Mouse (Mus musculus) gastrocnemius, adult 8-10 months (tissue): ENCODE measurements around the gene Vps72. TPM values are rescaled to one million over a fixed set of nuclear protein-coding genes. Genes with fewer than 3 reads are reported as not detected.

Experiments used
- DNase-seq, 2 experiments: peaks; one replicate each; pipeline ENCODE4 v3.0.0; 2022; ENCODE audit warnings: low spot score in 2 of 2
- microRNA-seq: library from miRNA; unstranded; fragments of <30 nt; microRNA quantifications from one replicate; pipeline ENCODE4 v1.2.0, GENCODE M21; 2022
- total RNA-seq, 4 experiments: library from RNA; stranded (reverse); gene quantifications; 2 replicates each; pipeline ENCODE4 v1.2.4; 2022

Gene Vps72
- total RNA-seq, 4 experiments from 2014 or later, result 51.9 to 96.7 (median 73.1) TPM

GRCm38 (mm10) chr3:95164840-95165239, 54.0 kb downstream of the Vps72 start:
- no peak for DNase-seq

- DNase-seq, result no peak
These were observed 59.2 kb downstream of the Vps72 start for GRCm38 (mm10) chr3:95169996-95170395.

DNA sequence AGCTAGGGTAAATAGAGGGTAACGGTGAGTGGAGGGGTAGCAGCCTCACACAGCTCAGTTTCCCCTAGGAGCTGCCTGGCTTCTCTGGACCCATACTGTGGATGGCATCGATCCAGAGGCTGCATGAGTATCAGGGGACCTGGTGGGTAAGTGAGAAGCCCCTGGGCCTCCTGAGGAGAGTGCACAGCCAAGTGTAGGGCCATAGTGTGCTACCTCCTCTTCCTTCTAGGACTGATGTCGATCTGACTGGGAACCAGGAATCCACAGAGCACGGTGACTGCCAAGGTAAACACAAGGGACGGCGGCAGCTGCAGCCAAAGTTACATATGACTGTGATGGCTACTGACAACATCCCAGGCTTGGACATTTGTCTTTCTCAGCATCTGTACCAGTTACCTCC, 60.3 kb downstream of the Vps72 start:
- DNase-seq, result no peak

Small RNAs within 50 kb of the gene (microRNA-seq; reads per million reads assigned to microRNA genes)
- gene Mir8099-1, result not detected

Other genes starting within 250 kb of the Vps72 start
- gene Psmb4, start 224.1 kb upstream of the Vps72 start, total RNA-seq, result 100 to 1,000 TPM; 206 to 227 (median 221) TPM
- 10 to 100 TPM; 10.2 to 21.5 (median 17.0) TPM for gene Selenbp1, start 178.0 kb upstream of the Vps72 start, total RNA-seq
- gene Rfx5, start 156.9 kb upstream of the Vps72 start, total RNA-seq, result 1 to 10 TPM; 4.5 to 8.4 (median 6.1) TPM
- gene Pi4kb, start 136.3 kb upstream of the Vps72 start, total RNA-seq, result 10 to 100 TPM; 16.7 to 22.2 (median 20.2) TPM
- 10 to 100 TPM; 14.2 to 18.8 (median 16.3) TPM for gene Zfp687, start 95.6 kb upstream of the Vps72 start, total RNA-seq
- 100 to 1,000 TPM; 191 to 247 (median 221) TPM for gene Psmd4, start 68.4 kb upstream of the Vps72 start, total RNA-seq
- 10 to 100 TPM; 21.9 to 27.6 (median 24.7) TPM for gene Pip5k1a, start 4.1 kb upstream of the Vps72 start, total RNA-seq
- gene Tmod4, start 13.5 kb downstream of the Vps72 start, total RNA-seq, result 100 to 1,000 TPM; 688 to 884 (median 752) TPM
- gene Scnm1, start 23.0 kb downstream of the Vps72 start, total RNA-seq, result 10 to 100 TPM; 24.9 to 37.2 (median 33.4) TPM
- 1 to 10 TPM; 6.3 to 8.2 (median 7.3) TPM for gene Lysmd1, start 23.1 kb downstream of the Vps72 start, total RNA-seq
- under 1 TPM; 0.25 to 0.35 (median 0.29) TPM for gene Tnfaip8l2, start 31.3 kb downstream of the Vps72 start, total RNA-seq
- gene Sema6c, start 49.4 kb downstream of the Vps72 start, total RNA-seq, result 10 to 100 TPM; 67.3 to 91.3 (median 87.4) TPM
- gene Gabpb2, start 106.9 kb downstream of the Vps72 start, total RNA-seq, result 1 to 10 TPM; 7.2 to 9.1 (median 7.6) TPM
- gene Cdc42se1, start 117.7 kb downstream of the Vps72 start, total RNA-seq, result 10 to 100 TPM; 13.7 to 18.3 (median 15.0) TPM
- gene Mllt11, start 121.1 kb downstream of the Vps72 start, total RNA-seq, result 100 to 1,000 TPM in 1 of 4 experiments, 10 to 100 TPM in 3; 69.6 to 108 (median 87.4) TPM
- not detected for gene Gm128, start 130.6 kb downstream of the Vps72 start, total RNA-seq
- not detected for gene Bnipl, start 140.2 kb downstream of the Vps72 start, total RNA-seq
- 10 to 100 TPM; 25.4 to 29.7 (median 27.8) TPM for gene Mindy1, start 170.3 kb downstream of the Vps72 start, total RNA-seq
- gene Prune1, start 171.1 kb downstream of the Vps72 start, total RNA-seq, result 10 to 100 TPM; 47.7 to 58.8 (median 53.5) TPM
- gene Anxa9, start 196.2 kb downstream of the Vps72 start, total RNA-seq, result not detected
- 10 to 100 TPM; 13.1 to 16.7 (median 15.3) TPM for gene Cers2, start 203.8 kb downstream of the Vps72 start, total RNA-seq
- gene Setdb1, start 246.2 kb downstream of the Vps72 start, total RNA-seq, result 10 to 100 TPM in 2 of 4 experiments, 1 to 10 TPM in 2; 8.4 to 10.7 (median 10.1) TPM